Mouse (Mus musculus) C2C12 (cell line): ENCODE measurements at regions not wholly inside any gene's neighbourhood (a gene's known extent, or its start where the extent isn't known, plus 50 kb on each side); places are given as distances from the start of the nearest gene placed in this dataset.

Experiments used
- CTCF ChIP-seq: IDR thresholded peaks from one replicate; pipeline ENCODE4 v1.5.1; 2011; ENCODE audit not compliant: control insufficient read depth, insufficient read depth, insufficient read length
- USF1 ChIP-seq: IDR thresholded peaks from one replicate; pipeline ENCODE4 v1.6.1; 2011; ENCODE audit warnings: low read depth, mild to moderate bottlenecking, control low read depth, moderate library complexity

DNA sequence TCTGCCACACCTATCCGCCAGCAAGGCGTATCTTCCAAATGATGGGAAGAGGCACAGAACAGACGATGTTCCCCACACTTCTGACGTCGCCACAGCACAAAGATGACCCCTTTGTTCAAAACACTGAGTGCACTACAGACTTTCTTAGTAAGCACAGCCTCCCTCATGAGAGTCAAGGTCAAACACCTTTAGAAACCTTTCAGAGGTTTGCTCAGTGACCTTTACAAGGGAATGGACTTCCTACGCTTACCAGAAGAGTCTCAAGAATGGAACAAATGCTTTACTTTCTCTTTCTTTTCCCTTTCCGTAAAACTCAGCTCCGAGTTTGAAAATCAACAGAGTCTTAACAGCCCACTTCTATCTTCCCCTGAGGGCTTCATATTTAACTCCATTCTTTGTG lies 283.4 kb downstream of the Nkx6-1 start:
- TF ChIP-seq USF1 (no peak), CTCF (no peak)
